Mouse (Mus musculus) MEL (cell line): Measurements from ENCODE around the gene Susd4. TPM values are rescaled to one million over a fixed set of nuclear protein-coding genes. Genes with fewer than 3 reads are reported as not detected.

Experiments used
- DNase-seq: peaks from one replicate; pipeline ENCODE4 v3.0.0; 2011; ENCODE audit warnings: low read depth, low spot score
- H3K27ac ChIP-seq: 2 replicates; pipeline ENCODE4 v1.5.1; 2012; ENCODE audit warnings: low read depth, mild to moderate bottlenecking, control low read depth, low read length, moderate library complexity; ENCODE audit not compliant: control insufficient read depth
- H3K27me3 ChIP-seq, 2 experiments: fragments of 150-350 bp in 1 of 2; sonication (generic) in 1 of 2; 2 replicates each; pipeline ENCODE4 v1.6.1; 2012; ENCODE audit warnings: low read length in 2 of 2, mild to moderate bottlenecking in 2 of 2, improper control_type of control experiment in 1 of 2, moderate library complexity in 1 of 2; ENCODE audit not compliant: insufficient read depth in 2 of 2, control insufficient read depth in 1 of 2
- H3K36me3 ChIP-seq, 2 experiments: 2 replicates each; pipeline ENCODE4 v1.6.1; 2012 to 2014; ENCODE audit warnings: low read length in 2 of 2, improper control_type of control experiment in 1 of 2, inconsistent platforms in 1 of 2, mild to moderate bottlenecking in 1 of 2; ENCODE audit not compliant: insufficient read depth in 2 of 2, control insufficient read depth in 1 of 2
- H3K4me1 ChIP-seq, 2 experiments: fragments of 150-350 bp in 1 of 2; sonication (generic) in 1 of 2; 2 replicates each; pipeline ENCODE4 v1.6.1; 2012; ENCODE audit warnings: low read length in 2 of 2, improper control_type of control experiment in 1 of 2, mild to moderate bottlenecking in 1 of 2; ENCODE audit not compliant: insufficient read depth in 2 of 2, control insufficient read depth in 1 of 2
- H3K4me3 ChIP-seq, 2 experiments: fragments of 150-350 bp in 1 of 2; sonication (generic) in 1 of 2; 2 replicates each; pipeline ENCODE4 v1.5.1; 2012; ENCODE audit warnings: low read depth in 2 of 2, low read length in 2 of 2, mild to moderate bottlenecking in 2 of 2, moderate library complexity in 2 of 2, control low read depth in 1 of 2, improper control_type of control experiment in 1 of 2; ENCODE audit not compliant: control insufficient read depth in 1 of 2, insufficient read depth in 1 of 2
- H3K79me2 ChIP-seq: 2 replicates; pipeline ENCODE4 v1.6.1; 2012; ENCODE audit warnings: mild to moderate bottlenecking, low read length, moderate library complexity; ENCODE audit not compliant: control insufficient read depth, poor library complexity, insufficient read depth
- H3K9ac ChIP-seq: 2 replicates; pipeline ENCODE4 v1.6.1; 2012; ENCODE audit warnings: low read depth, mild to moderate bottlenecking, control low read depth, low read length, moderate library complexity; ENCODE audit not compliant: control insufficient read depth, poor library complexity, severe bottlenecking
- H3K9me3 ChIP-seq: fragments of 150-350 bp; sonication (generic); replicated peaks from 2 replicates; pipeline ENCODE4 v1.6.1; 2012; ENCODE audit warnings: mild to moderate bottlenecking, low read length, improper control_type of control experiment, moderate library complexity; ENCODE audit not compliant: insufficient read depth
- CHD1 ChIP-seq: IDR thresholded peaks from 2 replicates; pipeline ENCODE4 v1.6.1; 2012; ENCODE audit warnings: low read depth, mild to moderate bottlenecking, inconsistent platforms, low read length, improper control_type of control experiment
- CTCF ChIP-seq, 3 experiments: IDR thresholded peaks in 2 of 3; conservative IDR thresholded peaks in 1 of 3; 2 replicates each; pipeline ENCODE4 v1.5.1; 2011 to 2012; ENCODE audit warnings: low read length in 3 of 3, low read depth in 2 of 3, mild to moderate bottlenecking in 2 of 3, improper control_type of control experiment in 1 of 3, inconsistent platforms in 1 of 3, mixed read lengths in 1 of 3, moderate library complexity in 1 of 3; ENCODE audit not compliant: control insufficient read depth in 1 of 3, insufficient read depth in 1 of 3, poor library complexity in 1 of 3, severe bottlenecking in 1 of 3
- GABPA ChIP-seq: IDR thresholded peaks from 2 replicates; pipeline ENCODE4 v1.6.1; 2012; ENCODE audit warnings: low read depth, mild to moderate bottlenecking, inconsistent platforms, low read length, improper control_type of control experiment, moderate library complexity
- GATA1 ChIP-seq: IDR thresholded peaks from 2 replicates; pipeline ENCODE4 v1.6.1; 2011; ENCODE audit warnings: low read depth, low read length, improper control_type of control experiment
- JUND ChIP-seq: IDR thresholded peaks from 2 replicates; pipeline ENCODE4 v1.6.1; 2011; ENCODE audit warnings: low read depth, mild to moderate bottlenecking, improper control_type of control experiment, low read length
- MAX ChIP-seq: IDR thresholded peaks from 2 replicates; pipeline ENCODE4 v1.6.1; 2011; ENCODE audit warnings: low read length, improper control_type of control experiment
- MAZ ChIP-seq: IDR thresholded peaks from 2 replicates; pipeline ENCODE4 v1.6.1; 2012; ENCODE audit warnings: low read depth, mild to moderate bottlenecking, inconsistent platforms, low read length, improper control_type of control experiment
- MEF2A ChIP-seq: IDR thresholded peaks from 2 replicates; pipeline ENCODE4 v1.6.1; 2014; ENCODE audit warnings: low read depth, mild to moderate bottlenecking, inconsistent platforms, low read length, improper control_type of control experiment; ENCODE audit not compliant: poor library complexity, insufficient replicate concordance, severe bottlenecking; ENCODE audit errors: extremely low read depth
- MXI1 ChIP-seq: IDR thresholded peaks from 2 replicates; pipeline ENCODE4 v1.6.1; 2011; ENCODE audit warnings: mild to moderate bottlenecking, low read depth, low read length, improper control_type of control experiment
- MYC ChIP-seq: IDR thresholded peaks from 2 replicates; pipeline ENCODE4 v1.6.1; 2011; ENCODE audit warnings: low read depth, mild to moderate bottlenecking, low read length, improper control_type of control experiment, moderate library complexity
- NELFE ChIP-seq: IDR thresholded peaks from 2 replicates; pipeline ENCODE4 v1.6.1; 2011; ENCODE audit warnings: low read depth, low read length, improper control_type of control experiment
- POLR2A ChIP-seq, 2 experiments: IDR thresholded peaks; 2 replicates each; pipeline ENCODE4 v1.6.1; 2011 to 2012; ENCODE audit warnings: low read length in 2 of 2, mild to moderate bottlenecking in 2 of 2, control low read depth in 1 of 2, improper control_type of control experiment in 1 of 2, low read depth in 1 of 2, moderate library complexity in 1 of 2; ENCODE audit not compliant: control insufficient read depth in 1 of 2, insufficient read depth in 1 of 2, poor library complexity in 1 of 2
- POLR2AphosphoS2 ChIP-seq: IDR thresholded peaks from 2 replicates; pipeline ENCODE4 v1.6.1; 2011; ENCODE audit warnings: low read length, improper control_type of control experiment
- RAD21 ChIP-seq: IDR thresholded peaks from 2 replicates; pipeline ENCODE4 v1.6.1; 2011; ENCODE audit warnings: mild to moderate bottlenecking, low read depth, low read length, improper control_type of control experiment
- RCOR1 ChIP-seq: IDR thresholded peaks from 2 replicates; pipeline ENCODE4 v1.6.1; 2012; ENCODE audit warnings: low read depth, mild to moderate bottlenecking, inconsistent platforms, low read length, improper control_type of control experiment
- SIN3A ChIP-seq: IDR thresholded peaks from 2 replicates; pipeline ENCODE4 v1.6.1; 2012; ENCODE audit warnings: low read length, improper control_type of control experiment, inconsistent platforms
- TCF12 ChIP-seq: IDR thresholded peaks from 2 replicates; pipeline ENCODE4 v1.6.1; 2014; ENCODE audit warnings: low read depth, mild to moderate bottlenecking, inconsistent platforms, low read length, improper control_type of control experiment, moderate library complexity
- UBTF ChIP-seq: IDR thresholded peaks from 2 replicates; pipeline ENCODE4 v1.6.1; 2012; ENCODE audit warnings: low read depth, mild to moderate bottlenecking, inconsistent platforms, low read length, improper control_type of control experiment, moderate library complexity, borderline replicate concordance; ENCODE audit not compliant: insufficient read depth
- USF1 ChIP-seq: IDR thresholded peaks from 2 replicates; pipeline ENCODE4 v1.6.1; 2014; ENCODE audit warnings: low read depth, mild to moderate bottlenecking, inconsistent platforms, low read length, improper control_type of control experiment, moderate library complexity
- USF2 ChIP-seq, 2 experiments: IDR thresholded peaks; 2 replicates each; pipeline ENCODE4 v1.6.1; 2011 to 2012; ENCODE audit warnings: improper control_type of control experiment in 2 of 2, low read length in 2 of 2, borderline replicate concordance in 1 of 2, inconsistent platforms in 1 of 2, low read depth in 1 of 2, mild to moderate bottlenecking in 1 of 2; ENCODE audit not compliant: insufficient read depth in 1 of 2
- ZKSCAN1 ChIP-seq: IDR thresholded peaks from 2 replicates; pipeline ENCODE4 v1.6.1; 2012; ENCODE audit warnings: low read depth, mild to moderate bottlenecking, inconsistent platforms, low read length, improper control_type of control experiment, moderate library complexity
- ZMIZ1 ChIP-seq: IDR thresholded peaks from 2 replicates; pipeline ENCODE4 v1.6.1; 2012; ENCODE audit warnings: low read depth, mild to moderate bottlenecking, inconsistent platforms, low read length, improper control_type of control experiment, moderate library complexity
- ZNF384 ChIP-seq: IDR thresholded peaks from 2 replicates; pipeline ENCODE4 v1.6.1; 2012; ENCODE audit warnings: low read depth, mild to moderate bottlenecking, inconsistent platforms, low read length, improper control_type of control experiment
- polyA plus RNA-seq, 2 experiments: library from polyadenylated mRNA; stranded (reverse) in 1 of 2; unstranded in 1 of 2; fragments of >175 nt in 1 of 2; fragments of >200 nt in 1 of 2; gene quantifications; 2 replicates each; pipeline versions ENCODE4 v1.2.1 to v1.2.4; 2012; ENCODE audit warnings: low replicate concordance in 2 of 2, low read depth in 1 of 2; ENCODE audit not compliant: insufficient read length in 2 of 2, insufficient read depth in 1 of 2, missing spikeins in 1 of 2
- total RNA-seq: library from RNA; depleted of rRNA; stranded (reverse); fragments of 300-350 nt; gene quantifications from 2 replicates; pipeline ENCODE4 v1.2.3, GENCODE M21; 2012

Gene Susd4
- total and polyA plus RNA-seq, 3 experiments: not detected

DNA sequence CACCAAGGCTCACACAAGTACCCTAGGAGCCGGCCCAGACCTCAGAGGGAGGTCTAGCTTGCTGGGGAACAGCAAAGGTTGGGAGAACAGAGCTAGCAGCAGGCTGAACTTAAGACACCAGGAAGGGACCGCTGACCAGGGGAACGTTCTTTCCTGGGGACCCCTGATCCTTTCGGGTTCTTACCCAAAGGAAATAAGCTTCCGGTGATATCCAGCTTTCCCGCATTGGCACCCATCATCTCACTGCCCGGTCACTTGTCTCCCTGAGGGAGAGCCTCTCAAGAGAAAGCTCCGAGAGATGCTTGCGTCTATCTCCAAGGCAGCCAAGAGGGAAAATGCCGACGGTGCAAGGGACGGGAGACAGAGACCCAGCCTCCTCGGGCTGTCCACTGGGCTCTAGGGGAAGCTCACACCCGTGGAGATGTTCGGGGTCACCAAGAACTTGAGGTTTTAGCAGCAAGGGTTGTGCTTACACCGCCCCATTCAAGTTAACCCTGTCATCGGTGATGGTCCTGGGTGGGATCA, 407 bp upstream of the Susd4 start:
- TF ChIP-seq MAX: no peak
- no peak for TF ChIP-seq TCF12
- TF ChIP-seq ZMIZ1: no peak
- no peak for TF ChIP-seq MXI1
- no peak for TF ChIP-seq SIN3A
- no peak for TF ChIP-seq RCOR1
- no peak for TF ChIP-seq MEF2A
- TF ChIP-seq RAD21: no peak
- no peak for TF ChIP-seq USF2 (IDR thresholded peaks at IDR 0.05; ENCODE audit: borderline replicate concordance in 1 of 2, insufficient read depth in 1 of 2, low read depth in 1 of 2, low read length in 2 of 2)
- no peak for TF ChIP-seq GABPA
- TF ChIP-seq UBTF: no peak
- no peak for TF ChIP-seq NELFE
- no peak for TF ChIP-seq ZNF384
- TF ChIP-seq USF1: no peak
- Histone ChIP-seq H3K4me1 (no peaks in the 10 kb centered on the region), H3K79me2 (no peaks in the 10 kb centered on the region), H3K4me3 (no peak overlapping the region), H3K9ac (no peak overlapping the region), H3K27ac (no peak overlapping the region), H3K36me3 (no peaks in the 10 kb centered on the region), H3K9me3 (no peaks in the 10 kb centered on the region), H3K27me3 (no peaks in the 10 kb centered on the region)
- DNase-seq: no peak

DNA sequence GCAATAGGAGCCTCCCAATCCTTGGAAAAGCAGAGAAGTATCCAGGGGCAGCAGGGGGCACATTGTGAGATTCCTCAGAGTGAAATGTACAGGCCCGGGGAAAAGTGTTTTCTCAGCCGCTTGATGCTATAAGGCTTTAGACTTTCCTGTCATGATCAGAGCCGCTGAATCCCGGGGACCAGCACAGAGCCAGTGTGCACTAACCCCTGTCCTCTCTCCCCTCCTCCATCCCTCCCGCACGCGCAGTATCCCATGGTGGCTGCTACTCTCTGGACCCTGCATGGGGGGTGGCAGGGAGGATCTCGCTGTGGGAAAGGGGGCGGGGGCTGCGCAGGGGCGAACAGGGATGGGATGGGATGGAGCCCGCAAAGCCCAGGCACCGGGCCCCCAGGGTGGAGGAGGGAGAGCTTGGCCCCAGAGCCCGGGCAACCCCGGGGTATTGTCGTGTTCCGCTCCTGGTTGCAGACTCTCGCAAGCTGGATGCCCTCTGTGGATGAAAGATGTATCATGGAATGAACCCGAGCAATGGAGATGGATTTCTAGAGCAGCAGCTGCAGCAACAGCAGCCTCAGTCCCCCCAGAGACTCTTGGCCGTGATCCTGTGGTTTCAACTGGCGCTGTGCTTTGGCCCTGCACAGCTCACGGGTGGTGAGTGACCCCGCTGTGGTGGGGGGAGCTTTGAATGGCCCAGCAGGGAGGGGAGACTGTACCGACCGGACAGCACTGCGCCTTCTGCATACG, 1.1 kb downstream of the Susd4 start:
- H3K27ac ChIP-seq: no peak overlapping the region
- no peaks in the 10 kb centered on the region for H3K4me1 ChIP-seq
- H3K4me3 ChIP-seq: no peak overlapping the region
- no peak overlapping the region for H3K9ac ChIP-seq
- no peaks in the 10 kb centered on the region for H3K79me2 ChIP-seq
- DNase-seq: no peak
- no peaks in the 10 kb centered on the region for H3K9me3 ChIP-seq
- H3K27me3 ChIP-seq: no peaks in the 10 kb centered on the region
- TF ChIP-seq JUND (no peak), ZMIZ1 (no peak), POLR2A (IDR thresholded peaks at IDR 0.05; ENCODE audit: control insufficient read depth in 1 of 2, insufficient read depth in 1 of 2, low read depth in 1 of 2, low read length in 2 of 2, poor library complexity in 1 of 2) (no peak), CHD1 (no peak), UBTF (no peak), MAZ (no peak), POLR2AphosphoS2 (no peak), GATA1 (no peak), CTCF (IDR thresholded peaks at IDR 0.05 in 2 of 3, conservative IDR thresholded peaks at IDR 0.05 in 1 of 3; ENCODE audit: control insufficient read depth in 1 of 3, insufficient read depth in 1 of 3, low read depth in 2 of 3, low read length in 3 of 3, poor library complexity in 1 of 3, severe bottlenecking in 1 of 3) (no peak), MXI1 (no peak), ZKSCAN1 (no peak), MYC (no peak), RCOR1 (no peak)
- no peaks in the 10 kb centered on the region for H3K36me3 ChIP-seq
